Mouse (Mus musculus) neural tube, embryonic 10.5 days (tissue): ENCODE measurements around the gene Pnkd.
A peak's percentile ranks its signal among the peaks of the same experiment; 100 is the strongest.

Experiments used
- DNase-seq: peaks from one replicate; pipeline ENCODE4 v3.0.0-alpha.2; 2017; ENCODE audit warnings: low spot score; ENCODE audit errors: extremely low spot score

Pnkd gene

DNA sequence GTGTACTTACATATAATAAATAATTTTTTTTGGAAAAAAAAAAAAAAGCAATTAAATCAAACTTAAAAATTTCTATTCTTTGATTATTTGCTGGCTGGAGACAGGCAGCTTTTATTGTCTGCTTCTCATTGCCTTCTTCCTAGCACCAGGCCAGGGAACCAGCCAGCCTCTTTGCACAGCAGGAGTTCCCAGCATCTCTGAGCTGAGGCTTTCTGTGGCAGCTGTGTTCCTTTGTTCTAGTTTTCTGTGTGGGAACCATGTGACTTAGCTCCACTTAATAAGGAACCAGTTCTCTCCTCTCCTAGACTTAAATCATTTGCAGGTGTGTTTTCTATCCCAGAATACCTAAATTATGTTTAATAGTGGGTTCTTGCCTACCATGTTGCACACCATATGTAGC lies 72.8 kb downstream of the Pnkd start:
- DNase-seq, result no peak

DNA sequence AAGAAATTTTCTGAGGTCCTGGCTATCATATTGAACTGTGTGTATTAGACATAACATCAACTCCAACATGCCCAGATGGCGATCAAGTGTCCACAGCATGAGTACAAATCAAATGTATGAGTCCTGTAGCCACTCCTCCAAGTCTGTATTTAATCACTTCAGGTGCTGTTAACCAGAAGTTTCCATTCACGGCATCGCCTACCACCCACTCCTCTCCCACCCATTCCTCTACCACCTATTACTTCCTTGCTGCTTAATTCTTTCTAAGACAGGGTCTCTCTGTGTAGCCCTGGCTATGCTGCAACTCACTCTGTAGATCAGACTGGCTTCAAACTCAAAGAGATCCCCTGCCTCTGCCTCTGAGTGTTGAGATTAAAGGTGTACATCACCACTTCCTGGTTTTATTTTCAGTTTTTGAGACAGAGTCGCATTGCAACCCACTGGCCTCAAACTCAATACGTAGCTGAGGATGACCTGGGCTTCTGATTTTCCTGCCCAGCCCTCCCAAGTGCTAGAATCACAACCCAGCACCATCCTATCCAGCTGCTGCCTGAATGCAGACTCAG lies 75.3 kb downstream of the Pnkd start:
- no peak for DNase-seq

DNA sequence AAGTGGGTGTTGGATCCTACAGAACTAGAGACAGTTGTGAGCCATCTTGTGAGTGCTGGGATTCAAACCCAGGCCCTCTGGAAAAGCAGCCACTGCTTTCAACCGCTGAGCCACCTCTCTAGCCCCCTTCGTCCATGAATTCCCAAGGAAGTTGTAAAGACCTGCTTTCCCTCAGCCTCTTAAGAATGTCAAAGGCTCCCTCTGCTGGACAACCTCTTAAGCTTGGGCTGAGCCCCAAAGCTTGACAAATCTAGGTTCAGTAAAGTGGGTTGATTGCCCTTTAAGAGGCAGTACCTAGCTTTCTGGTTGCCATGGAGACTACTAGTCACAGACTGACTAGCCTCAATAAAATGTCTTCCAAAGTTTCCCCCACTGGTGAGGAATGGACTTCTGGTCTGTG lies 77.1 kb downstream of the Pnkd start, which contains the start of gene Catip:
Gene Catip (plus strand): TSS at position 297 of the 400 bp plus-strand sequence.
- DNase-seq, result peak; percentile 58

DNA sequence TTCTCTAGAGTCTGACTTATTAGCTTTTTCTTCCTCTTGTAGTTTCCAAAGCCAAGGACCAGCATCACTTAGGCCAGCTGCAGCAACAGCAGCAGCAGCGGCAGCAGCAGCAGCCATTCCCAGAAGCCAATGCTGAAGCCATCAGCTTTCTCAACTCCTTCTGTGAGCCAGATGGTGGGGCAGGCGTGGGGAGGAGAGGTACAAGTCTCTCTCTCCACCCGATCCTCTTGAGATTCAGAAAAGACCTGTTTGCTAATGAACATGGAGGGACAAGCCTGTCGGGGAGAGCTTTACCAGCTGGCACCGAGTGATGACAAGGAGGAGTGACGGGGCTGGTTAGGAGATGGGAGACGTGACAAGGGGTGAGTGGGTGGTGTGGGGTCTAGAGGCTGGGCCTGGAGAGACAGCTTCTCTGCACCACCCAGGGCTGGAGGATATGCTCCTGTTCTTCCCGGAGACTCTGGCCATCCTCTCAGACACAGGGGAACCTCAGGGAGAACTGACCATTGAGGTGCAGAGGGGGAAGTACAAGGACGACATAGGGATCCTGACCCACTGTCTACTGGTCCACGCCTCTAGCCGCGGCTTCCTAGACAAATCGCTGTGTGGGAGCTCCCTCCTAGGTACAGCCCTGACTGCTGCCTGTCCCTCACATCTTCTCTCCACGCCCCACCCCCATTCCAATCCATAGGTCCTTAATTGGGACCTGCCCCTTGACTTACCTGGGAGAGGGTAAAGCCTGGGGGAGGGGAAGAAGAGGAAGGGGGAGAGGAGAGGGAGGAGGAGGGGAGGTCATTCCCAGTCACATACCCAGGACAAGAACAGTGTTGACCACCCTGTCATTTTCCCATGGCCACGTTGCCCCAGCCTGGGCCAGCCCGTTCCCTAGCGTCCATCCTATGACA lies 77.8 kb downstream of the Pnkd start:
- no peak for DNase-seq

DNA sequence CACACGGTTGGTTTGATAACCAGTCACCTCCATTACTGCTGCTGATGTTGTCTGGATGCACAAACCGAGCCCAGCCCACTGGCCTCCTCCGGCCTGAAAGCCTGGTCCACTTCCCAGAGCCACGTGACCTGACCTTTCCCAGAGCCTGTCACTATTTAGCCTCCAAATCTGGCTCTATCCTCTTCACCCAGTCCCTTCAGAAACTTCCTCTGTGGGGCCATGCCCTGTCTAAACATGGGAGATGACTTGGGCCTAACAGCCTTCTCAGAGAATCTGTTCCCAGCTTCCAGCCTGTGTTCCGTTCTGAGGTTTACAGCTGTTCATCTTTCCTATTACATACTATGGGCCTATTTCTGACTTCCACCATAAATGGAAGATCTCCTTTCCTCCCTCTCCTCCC lies 78.7 kb downstream of the Pnkd start:
- DNase-seq, result no peak

DNA sequence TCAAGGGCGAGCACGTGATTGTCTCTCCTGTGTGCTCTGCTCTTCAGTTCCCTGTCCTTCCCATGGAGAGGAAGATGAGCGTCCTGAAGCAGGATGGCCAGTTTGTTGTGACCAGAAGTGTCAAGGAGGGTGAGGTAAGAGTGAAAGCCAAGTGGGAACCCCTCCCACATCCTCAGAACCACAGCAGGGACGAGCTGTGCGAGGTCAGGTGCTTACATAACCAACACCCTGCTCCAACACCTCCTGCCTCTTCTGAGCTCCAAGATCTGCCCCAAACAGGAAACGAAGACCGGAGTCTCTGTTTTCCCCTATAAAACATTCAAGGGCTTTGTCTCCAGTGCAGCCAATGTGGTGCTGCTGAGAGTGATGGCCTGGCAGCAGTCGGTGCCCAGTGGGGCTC lies 79.5 kb downstream of the Pnkd start:
- DNase-seq, result no peak

DNA sequence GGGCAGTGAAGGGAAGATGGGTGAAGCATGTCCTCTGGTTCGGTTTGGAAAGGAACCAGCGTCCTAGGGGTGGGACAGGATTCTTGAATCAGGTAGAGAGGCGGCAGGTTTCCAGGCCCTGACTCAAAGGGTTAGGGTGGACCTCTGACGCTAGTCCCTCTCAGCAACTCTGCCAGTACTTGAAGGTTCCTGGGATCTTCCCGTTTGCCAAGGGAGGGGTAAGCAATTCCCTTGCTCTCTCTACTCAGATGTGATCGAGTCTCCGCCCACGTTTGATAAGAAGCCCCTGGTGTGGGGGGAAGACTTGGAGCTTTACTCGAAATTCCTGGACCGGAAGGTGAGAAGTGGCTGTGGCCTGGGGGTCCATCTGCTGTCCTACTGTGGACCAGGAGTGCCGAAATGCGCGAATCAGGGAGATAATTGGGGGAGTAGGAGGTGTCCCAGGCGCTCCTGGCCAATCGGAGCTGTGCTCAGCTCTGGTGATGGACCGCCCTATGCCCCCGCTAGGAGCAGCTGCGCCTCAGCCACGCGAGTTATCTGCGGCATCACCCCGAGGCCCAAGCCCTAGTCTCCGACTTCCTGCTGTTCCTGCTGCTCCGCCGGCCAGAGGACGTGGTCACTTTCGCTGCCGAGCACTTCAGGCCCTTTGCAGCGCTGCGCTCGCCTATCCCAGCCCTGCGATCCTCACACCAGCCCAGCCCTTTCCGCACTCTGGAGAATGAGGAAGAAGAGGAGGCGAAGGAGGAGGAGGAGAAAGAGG lies 83.3 kb downstream of the Pnkd start:
- DNase-seq, result peak; percentile 43

DNA sequence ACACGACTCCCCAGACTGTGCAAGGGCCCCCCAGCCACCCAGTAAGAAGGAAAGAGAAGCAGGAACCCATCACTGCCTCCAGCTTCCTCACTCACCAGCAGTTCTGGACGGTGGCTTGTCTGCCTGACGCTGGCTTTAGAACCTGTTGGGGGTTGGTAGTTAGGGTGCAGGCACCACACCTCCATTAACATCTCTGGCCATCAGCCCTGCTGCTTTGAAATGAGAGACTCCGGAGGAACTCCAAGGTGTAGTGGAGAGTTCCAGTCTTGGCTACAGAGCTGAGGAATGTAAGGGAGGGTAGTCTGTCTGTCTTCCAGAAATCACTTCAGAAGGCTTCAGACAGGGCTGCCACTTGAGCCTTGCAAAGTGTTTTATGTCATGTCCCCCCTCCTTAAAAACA lies 85.3 kb downstream of the Pnkd start:
- no peak for DNase-seq

DNA sequence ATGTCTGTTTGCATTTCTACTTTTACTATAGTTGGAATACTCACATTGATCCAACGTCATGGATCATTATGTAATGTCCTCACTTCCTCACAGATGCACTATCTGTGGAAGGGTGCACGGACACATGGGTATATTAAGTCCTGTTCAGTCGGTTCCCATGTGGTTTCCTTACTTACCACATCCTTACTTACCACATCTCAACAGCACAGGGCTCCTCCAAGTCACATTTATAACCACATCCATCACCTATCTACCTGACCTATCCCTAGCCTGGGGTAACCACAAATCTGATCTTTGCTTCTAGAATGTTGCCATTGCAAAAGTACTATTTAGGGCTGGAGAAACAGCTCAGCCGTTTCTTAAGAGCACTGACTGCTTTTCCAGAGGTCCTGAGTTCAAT lies 88.6 kb downstream of the Pnkd start:
- DNase-seq, result no peak

DNA sequence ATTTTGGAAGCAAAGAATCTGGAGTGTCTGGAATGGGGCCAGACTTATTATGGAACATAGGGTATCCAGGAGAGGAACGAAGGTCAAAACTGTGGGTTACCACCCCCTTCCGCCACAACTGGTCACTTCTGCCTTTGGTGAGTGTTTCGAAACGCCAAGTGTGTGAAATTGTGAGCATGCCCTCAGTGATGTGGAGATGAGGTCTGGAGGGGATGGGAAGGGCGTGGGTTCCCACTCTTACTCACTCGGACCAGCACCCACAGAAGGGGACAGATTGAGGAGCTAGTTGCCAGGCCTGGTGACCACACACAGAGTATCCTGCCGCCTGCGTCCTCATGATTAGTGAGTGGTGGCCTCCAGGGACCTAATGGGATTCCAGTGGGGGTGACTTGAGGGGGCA lies 90.2 kb downstream of the Pnkd start, which contains the start of gene Slc11a1:
Gene Slc11a1 (plus strand): TSS at position 216 of the 400 bp plus-strand sequence.
- no peak for DNase-seq

DNA sequence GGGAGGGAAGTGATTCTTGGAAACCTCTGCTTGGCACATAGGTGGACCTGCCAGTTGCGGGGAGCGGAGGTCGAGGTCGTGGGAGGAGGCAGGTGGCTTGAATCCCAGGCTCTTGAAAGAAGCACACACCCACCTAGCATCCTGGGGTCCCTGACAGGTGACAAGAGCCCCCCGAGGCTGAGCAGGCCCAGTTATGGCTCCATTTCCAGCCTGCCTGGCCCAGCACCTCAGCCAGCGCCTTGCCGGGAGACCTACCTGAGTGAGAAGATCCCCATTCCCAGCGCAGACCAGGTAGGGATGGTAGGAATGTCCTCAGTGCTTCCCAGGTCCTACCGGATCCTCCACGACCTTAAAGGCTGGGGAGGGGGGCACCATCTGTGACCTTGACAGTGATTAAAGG lies 90.8 kb downstream of the Pnkd start:
- DNase-seq, result no peak

DNA sequence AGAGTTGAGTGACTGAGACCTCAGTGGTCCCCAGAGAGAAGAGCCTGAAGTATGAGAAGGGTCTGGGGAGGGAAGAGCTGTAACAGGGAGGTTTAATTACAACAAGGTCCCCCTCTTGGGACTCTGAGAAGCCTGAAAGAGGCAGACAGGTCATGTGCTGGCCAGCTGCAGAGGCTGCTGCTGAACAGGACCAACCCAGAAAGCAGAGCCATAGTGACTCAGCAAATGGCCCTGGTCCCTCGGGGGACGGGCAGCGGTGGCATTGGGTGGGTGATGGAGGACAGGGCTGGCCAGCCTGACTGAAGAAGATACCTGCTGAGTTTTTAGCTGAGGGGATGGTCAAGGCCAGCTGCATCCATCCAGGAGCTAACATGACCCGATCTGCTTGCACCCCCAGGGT lies 91.7 kb downstream of the Pnkd start:
- no peak for DNase-seq

DNA sequence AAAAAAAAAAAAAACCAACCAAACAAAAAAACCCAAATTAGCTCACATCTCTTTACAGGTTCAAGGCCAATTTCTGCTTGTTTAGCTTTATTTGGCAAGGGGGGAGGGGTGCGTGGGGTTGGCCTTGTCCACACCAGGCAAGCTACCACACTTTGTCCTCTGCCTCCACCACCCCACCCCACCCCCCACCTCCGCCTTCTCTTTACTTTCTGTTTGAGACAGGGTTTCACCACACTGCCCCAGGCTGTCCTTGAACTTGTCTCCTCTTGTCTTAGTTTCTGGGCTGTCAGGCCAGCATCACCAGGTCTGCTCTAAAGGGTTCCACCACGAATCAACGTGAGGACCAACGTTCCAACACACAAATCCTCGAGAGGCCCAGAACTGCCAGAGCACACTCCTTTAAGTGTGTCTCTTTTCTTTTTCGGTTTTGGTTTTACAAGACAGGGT lies 94.4 kb downstream of the Pnkd start:
- DNase-seq, result no peak

DNA sequence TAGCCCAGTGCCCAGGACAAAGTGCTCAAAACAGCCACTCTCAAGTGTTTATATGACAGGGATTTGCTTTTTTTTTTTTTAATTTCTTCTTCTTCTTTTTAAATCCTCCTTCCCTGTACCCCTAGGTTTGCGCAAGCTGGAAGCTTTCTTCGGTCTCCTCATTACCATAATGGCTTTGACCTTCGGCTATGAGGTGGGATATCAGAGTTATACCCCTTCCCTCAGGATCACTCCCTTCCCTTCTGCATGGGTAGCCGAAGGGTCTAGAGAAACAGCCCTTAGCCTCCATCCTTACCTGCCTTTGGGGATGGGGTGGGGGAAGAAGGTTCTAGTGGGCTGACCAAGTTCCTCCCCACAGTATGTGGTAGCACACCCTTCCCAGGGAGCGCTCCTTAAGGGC lies 95.8 kb downstream of the Pnkd start:
- DNase-seq, result no peak

DNA sequence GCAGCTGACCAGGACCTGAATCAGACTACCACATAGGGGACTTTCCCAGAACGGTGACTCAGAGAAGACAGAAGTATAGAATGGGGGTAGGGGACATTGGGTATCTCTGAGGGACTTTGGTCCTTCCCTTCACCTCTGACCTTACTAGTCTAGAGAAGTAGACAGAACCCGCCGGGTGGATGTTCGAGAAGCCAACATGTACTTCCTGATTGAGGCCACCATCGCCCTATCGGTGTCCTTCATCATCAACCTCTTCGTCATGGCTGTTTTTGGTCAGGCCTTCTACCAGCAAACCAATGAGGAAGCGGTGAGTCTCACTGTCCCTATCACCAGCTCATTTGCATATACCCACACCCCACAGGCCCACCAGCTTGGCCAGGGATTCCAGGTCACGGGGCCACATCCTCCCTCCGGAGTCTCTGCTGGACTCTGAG lies 96.9 kb downstream of the Pnkd start:
- no peak for DNase-seq

DNA sequence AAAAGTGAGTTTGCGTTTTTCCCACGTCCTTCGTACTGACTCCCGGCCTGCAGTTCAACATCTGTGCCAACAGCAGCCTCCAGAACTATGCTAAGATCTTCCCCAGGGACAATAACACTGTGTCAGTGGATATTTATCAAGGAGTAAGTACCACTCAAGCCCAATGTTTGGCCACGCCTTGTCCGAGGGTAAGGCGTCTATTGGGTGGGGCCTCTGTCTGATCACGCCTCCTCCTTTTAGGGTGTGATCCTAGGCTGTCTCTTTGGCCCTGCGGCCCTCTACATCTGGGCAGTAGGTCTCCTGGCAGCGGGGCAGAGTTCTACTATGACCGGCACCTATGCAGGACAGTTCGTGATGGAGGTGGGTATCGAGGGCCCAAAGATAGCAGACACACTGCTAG lies 98.7 kb downstream of the Pnkd start:
- no peak for DNase-seq

DNA sequence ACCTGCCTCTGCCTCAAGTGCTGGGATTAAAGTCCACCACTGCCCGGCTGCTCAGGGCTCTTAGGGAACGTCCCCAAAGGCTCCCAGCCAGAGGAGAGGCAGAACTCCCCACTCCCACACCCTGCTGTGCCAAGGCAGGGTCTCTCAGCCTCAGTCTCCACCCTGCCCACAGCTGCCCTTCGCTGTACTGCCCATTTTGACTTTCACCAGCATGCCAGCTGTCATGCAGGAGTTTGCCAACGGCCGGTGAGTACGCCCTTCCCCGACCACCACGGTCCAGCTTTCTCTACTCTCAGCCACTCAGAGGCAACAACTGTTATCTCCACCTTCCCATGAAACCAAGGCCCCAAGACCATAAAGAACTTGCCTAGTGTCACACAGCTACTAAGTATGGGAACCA lies 99.8 kb downstream of the Pnkd start:
- DNase-seq, result no peak

DNA sequence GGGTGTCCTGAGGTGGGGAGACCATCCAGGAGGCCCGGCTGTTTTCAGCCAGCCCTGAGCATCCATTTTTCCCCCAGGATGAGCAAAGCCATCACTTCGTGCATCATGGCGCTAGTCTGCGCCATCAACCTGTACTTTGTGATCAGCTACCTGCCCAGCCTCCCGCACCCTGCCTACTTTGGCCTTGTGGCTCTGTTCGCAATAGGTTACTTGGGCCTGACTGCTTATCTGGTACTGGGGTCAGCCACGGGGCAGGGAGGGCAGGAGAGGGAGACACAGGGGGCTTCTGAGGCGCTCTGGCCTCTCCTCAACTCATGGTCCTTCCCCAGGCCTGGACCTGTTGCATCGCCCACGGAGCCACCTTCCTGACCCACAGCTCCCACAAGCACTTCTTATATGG lies 100.3 kb downstream of the Pnkd start:
- no peak for DNase-seq

DNA sequence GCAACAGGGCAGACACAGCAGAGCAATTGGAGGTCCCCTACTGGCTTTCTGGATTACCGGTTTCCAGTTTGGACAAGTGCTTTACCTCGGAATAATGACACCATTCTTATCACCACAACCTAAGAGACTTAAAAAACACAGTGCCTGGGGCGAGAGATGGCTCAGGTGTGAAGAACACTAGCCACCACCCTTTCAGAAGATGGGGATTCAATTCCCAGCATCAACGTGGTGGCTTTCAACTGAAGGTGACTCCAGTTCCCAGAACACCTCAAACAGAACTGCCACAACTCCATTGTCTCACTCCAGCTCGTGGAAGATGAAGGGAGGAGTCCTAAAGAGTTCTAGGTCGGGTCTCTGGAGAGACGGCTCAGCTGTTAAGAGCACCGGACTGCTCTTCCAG lies 100.8 kb downstream of the Pnkd start:
- DNase-seq, result no peak

DNA sequence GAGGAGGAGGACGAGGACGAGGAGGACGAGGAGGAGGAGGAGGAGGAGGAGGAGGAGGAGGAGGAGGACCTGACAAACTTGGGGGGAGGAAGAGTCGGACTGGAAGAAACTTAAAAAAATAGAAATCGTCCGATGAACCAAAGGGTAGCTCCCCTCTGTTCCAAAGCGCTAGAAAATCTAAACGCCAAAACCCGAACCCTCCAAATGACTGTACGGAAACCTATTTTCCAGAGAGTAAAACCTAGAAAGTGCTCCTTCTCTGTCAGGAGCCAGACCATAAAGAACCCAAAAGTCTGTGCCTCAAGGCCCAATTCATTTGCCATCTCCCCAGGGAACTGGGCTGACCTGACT lies 101.6 kb downstream of the Pnkd start:
- DNase-seq, result no peak

DNA sequence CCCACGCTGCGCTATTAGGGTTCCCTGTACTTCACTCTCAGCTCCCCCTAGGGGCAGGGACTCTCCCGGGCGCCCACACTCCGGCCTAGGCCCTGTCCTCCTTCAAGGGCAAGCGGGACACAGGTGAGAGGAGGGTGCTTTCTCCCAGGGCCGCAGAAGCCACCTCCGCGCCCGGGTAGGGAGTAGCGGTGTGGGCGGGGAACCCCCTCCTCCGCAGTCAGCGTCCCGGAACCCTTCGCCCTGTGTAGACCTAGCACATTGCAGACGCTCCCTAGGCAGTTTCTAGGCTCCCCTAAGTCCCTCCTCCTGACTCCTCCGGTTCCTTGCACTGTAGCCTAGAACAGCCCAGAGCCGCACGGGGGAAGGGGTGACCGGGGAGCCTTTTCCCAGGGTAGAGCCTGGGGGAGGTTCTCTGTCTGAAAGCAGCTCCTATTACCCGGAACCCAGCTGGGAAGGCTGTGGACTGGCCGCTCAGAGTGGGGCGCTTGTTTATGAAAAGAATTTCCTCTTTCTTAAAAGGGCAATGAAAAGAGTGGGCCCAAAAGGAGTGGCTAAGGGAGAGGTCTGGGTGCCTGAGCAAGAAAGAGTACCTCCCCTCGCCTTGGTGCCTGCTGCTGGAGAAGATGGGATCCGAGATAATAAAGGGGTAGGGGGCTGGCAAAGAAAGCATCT lies 102.1 kb downstream of the Pnkd start:
- DNase-seq, result peak; percentile 100
